ENCODE assay signal across 30 mouse cellular contexts in genomic region chr2:5681302-5681701, GRCm38 (mm10). TPM values are rescaled to one million over a fixed set of nuclear protein-coding genes. Genes with fewer than 3 reads are reported as not detected.
DNase-seq lines count a peak whose midpoint lies in the region; ATAC-seq and TF ChIP-seq lines count a peak whose summit lies in the region.
"Had no signal": no experiment of that assay in that cellular context is flagged by ENCODE, and none has a peak within 500 bp of the region (broad histone marks: within the 10 kb centered on the region; RNA-seq: fewer than 3 reads in every experiment).

No protein-coding gene starts in this region.

- TF ChIP-seq EP300 in lung, postnatal 0 days (IDR thresholded peaks at IDR 0.05): no peak

- WGBS in forebrain, postnatal 0 days: 69% methylated on average over 7 of the region's 7 CpGs
- 89% methylated on average over 7 of the region's 7 CpGs for WGBS in forebrain, embryonic 13.5 days
- WGBS in lung, embryonic 14.5 days: 67% methylated on average over 7 of the region's 7 CpGs
- 62% methylated on average over 7 of the region's 7 CpGs for WGBS in lung, postnatal 0 days

- H3K27ac ChIP-seq in forebrain, postnatal 0 days (ENCODE audit: low read depth, low read length): no peak overlapping the region
- H3K27ac ChIP-seq in forebrain, embryonic 13.5 days: no peak overlapping the region
- no peak overlapping the region for H3K27ac ChIP-seq in lung, embryonic 14.5 days (ENCODE audit: low read depth)
- H3K27ac ChIP-seq in lung, postnatal 0 days (ENCODE audit: low read length): no peak overlapping the region
- H3K27ac ChIP-seq: embryonic facial prominence, embryonic 13.5 days; heart, adult 2 months; hindbrain, embryonic 14.5 days; limb, embryonic 12.5 days; liver, embryonic 15.5 days; lung, embryonic 15.5 days; midbrain, embryonic 12.5 days; neural tube, embryonic 13.5 days had no signal

- no peak for ATAC-seq in forebrain, postnatal 0 days
- ATAC-seq in forebrain, embryonic 13.5 days: no peak
- no peak for ATAC-seq in lung, embryonic 14.5 days (ENCODE audit: insufficient read depth)
- ATAC-seq in lung, postnatal 0 days: no peak
- ATAC-seq: intestine, postnatal 0 days had no signal

- peaks cover 2% of the 10 kb centered on the region; the same call in 1 of the 2 replicates for H3K4me1 ChIP-seq in forebrain, postnatal 0 days (ENCODE audit: insufficient read depth)
- peaks cover 5% of the 10 kb centered on the region for H3K4me1 ChIP-seq in forebrain, embryonic 13.5 days
- no peaks in the 10 kb centered on the region for H3K4me1 ChIP-seq in lung, embryonic 14.5 days (ENCODE audit: insufficient read depth)
- H3K4me1 ChIP-seq in lung, postnatal 0 days (ENCODE audit: insufficient read depth, low read depth, low read length): no peaks in the 10 kb centered on the region
- H3K4me1 ChIP-seq: lung, embryonic 15.5 days; midbrain, embryonic 12.5 days had no signal

- no peak for TF ChIP-seq POLR2A in brain, embryonic 14.5 days (IDR thresholded peaks at IDR 0.05; ENCODE audit: borderline replicate concordance, extremely low read depth, insufficient read depth, insufficient read length, poor library complexity, severe bottlenecking)

- no peak overlapping the region for H3K9ac ChIP-seq in forebrain, postnatal 0 days
- no peak overlapping the region for H3K9ac ChIP-seq in forebrain, embryonic 13.5 days
- no peak overlapping the region for H3K9ac ChIP-seq in lung, embryonic 14.5 days
- no peak overlapping the region for H3K9ac ChIP-seq in lung, postnatal 0 days (replicated peaks; ENCODE audit: low read depth)
- H3K9ac ChIP-seq: embryonic facial prominence, embryonic 13.5 days; heart, embryonic 12.5 days; hindbrain, embryonic 14.5 days; limb, embryonic 12.5 days; liver, embryonic 15.5 days; lung, embryonic 15.5 days; midbrain, embryonic 12.5 days; neural tube, embryonic 13.5 days had no signal

- DNase-seq in forebrain, postnatal 0 days: peak; percentile 46
- peak; percentile 15 for DNase-seq in lung, embryonic 14.5 days
- no peak for DNase-seq in lung, postnatal 0 days (ENCODE audit: low spot score)
- DNase-seq in brain, embryonic 14.5 days (ENCODE audit: low read depth): peak; percentile 12
- DNase-seq in telencephalon, adult 2 months (ENCODE audit: low read depth, low spot score): peak; percentile 67
- no peak for DNase-seq in layer of hippocampus, postnatal 10 days (ENCODE audit: low spot score in 2 of 2)
- DNase-seq: adrenal gland, adult 8-10 months; cerebellum, adult 11 months; cerebellum, adult 9-10 months; cerebellum, postnatal 36 days; embryo, embryonic 11 days; gastrocnemius, postnatal 36 days; heart, adult 2 months; kidney, adult 9 months; kidney, postnatal 14 days; layer of hippocampus, adult 9-11 months; lung, postnatal 36 days; thymus, postnatal 14 days had no signal

- H3K4me3 ChIP-seq in forebrain, postnatal 0 days (ENCODE audit: low read depth, low read length): no peak overlapping the region
- no peak overlapping the region for H3K4me3 ChIP-seq in forebrain, embryonic 13.5 days
- no peak overlapping the region for H3K4me3 ChIP-seq in lung, embryonic 14.5 days (ENCODE audit: low read depth, low read length)
- H3K4me3 ChIP-seq in lung, postnatal 0 days (ENCODE audit: low read depth, low read length): no peak overlapping the region
- H3K4me3 ChIP-seq: embryonic facial prominence, embryonic 13.5 days; erythroblast, embryonic 14.5 days; heart, adult 2 months; heart, embryonic 12.5 days; limb, embryonic 12.5 days; liver, embryonic 15.5 days; lung, embryonic 15.5 days; midbrain, embryonic 12.5 days; neural tube, embryonic 13.5 days had no signal

- no peaks in the 10 kb centered on the region for H3K27me3 ChIP-seq in forebrain, postnatal 0 days (ENCODE audit: insufficient read depth, low read length)
- H3K27me3 ChIP-seq in forebrain, embryonic 13.5 days: no peaks in the 10 kb centered on the region
- H3K27me3 ChIP-seq in lung, embryonic 14.5 days (ENCODE audit: insufficient read depth, low read length): no peaks in the 10 kb centered on the region
- H3K27me3 ChIP-seq in lung, postnatal 0 days (replicated peaks; ENCODE audit: insufficient read depth, low read length): no peaks in the 10 kb centered on the region
- H3K27me3 ChIP-seq: embryonic facial prominence, embryonic 13.5 days; heart, embryonic 12.5 days; limb, embryonic 12.5 days; liver, embryonic 15.5 days; midbrain, embryonic 12.5 days; neural tube, embryonic 13.5 days had no signal

- H3K9me3 ChIP-seq in forebrain, postnatal 0 days (ENCODE audit: low read length): no peaks in the 10 kb centered on the region
- H3K9me3 ChIP-seq in forebrain, embryonic 13.5 days (replicated peaks): peaks cover 6% of the 10 kb centered on the region; the same call in 1 of the 2 replicates
- H3K9me3 ChIP-seq in lung, embryonic 14.5 days (ENCODE audit: low read depth, low read length): no peaks in the 10 kb centered on the region
- no peaks in the 10 kb centered on the region for H3K9me3 ChIP-seq in lung, postnatal 0 days (ENCODE audit: low read length)
- H3K9me3 ChIP-seq: embryonic facial prominence, embryonic 13.5 days; G1E; limb, embryonic 12.5 days; liver, embryonic 15.5 days; lung, embryonic 15.5 days; midbrain, embryonic 12.5 days; neural tube, embryonic 13.5 days had no signal

- no peaks in the 10 kb centered on the region for H3K36me3 ChIP-seq in forebrain, postnatal 0 days (ENCODE audit: insufficient read depth)
- no peaks in the 10 kb centered on the region for H3K36me3 ChIP-seq in forebrain, embryonic 13.5 days (ENCODE audit: poor library complexity, severe bottlenecking)
- H3K36me3 ChIP-seq in lung, embryonic 14.5 days (ENCODE audit: insufficient read depth): no peaks in the 10 kb centered on the region
- no peaks in the 10 kb centered on the region for H3K36me3 ChIP-seq in lung, postnatal 0 days (ENCODE audit: insufficient read depth, low read length)
- H3K36me3 ChIP-seq: embryonic facial prominence, embryonic 13.5 days; G1E; heart, embryonic 12.5 days; limb, embryonic 12.5 days; liver, embryonic 15.5 days; lung, embryonic 15.5 days; midbrain, embryonic 12.5 days; neural tube, embryonic 13.5 days had no signal

- TF ChIP-seq CTCF in forebrain, postnatal 0 days (IDR thresholded peaks at IDR 0.05; ENCODE audit: low read depth): no peak
- no peak for TF ChIP-seq CTCF in lung, embryonic 14.5 days (IDR thresholded peaks at IDR 0.05; ENCODE audit: low read depth)
- TF ChIP-seq CTCF in lung, postnatal 0 days (IDR thresholded peaks at IDR 0.05): no peak
- TF ChIP-seq CTCF in brain, embryonic 14.5 days (IDR thresholded peaks at IDR 0.05; ENCODE audit: borderline replicate concordance, extremely low read depth, insufficient read depth, insufficient read length): no peak

- H3K4me2 ChIP-seq in forebrain, postnatal 0 days (ENCODE audit: low read depth): no peak overlapping the region
- no peak overlapping the region for H3K4me2 ChIP-seq in forebrain, embryonic 13.5 days
- H3K4me2 ChIP-seq in lung, embryonic 14.5 days: no peak overlapping the region
- no peak overlapping the region for H3K4me2 ChIP-seq in lung, postnatal 0 days (replicated peaks; ENCODE audit: low read depth, low read length)
- H3K4me2 ChIP-seq: embryonic facial prominence, embryonic 13.5 days; heart, embryonic 12.5 days; hindbrain, embryonic 14.5 days; limb, embryonic 12.5 days; liver, embryonic 15.5 days; lung, embryonic 15.5 days; midbrain, embryonic 12.5 days; neural tube, embryonic 13.5 days had no signal

RNA-seq across cellular contexts. Expression of gene Camk1d, which starts 33.0 kb away (rescaled TPM):
- total RNA-seq in forebrain, postnatal 0 days (2014; rRNA removed): 22.5 and 29.0 TPM in 2 replicates
- 7.4 and 10.5 TPM in 2 replicates for polyA plus RNA-seq in forebrain, postnatal 0 days (2015; fragmentation: Nextera tagmentation; extraction: Ambion mirVana)
- polyA plus RNA-seq in forebrain, embryonic 13.5 days (2015; fragmentation: Nextera tagmentation; extraction: Ambion mirVana): 2.8 and 3.9 TPM in 2 replicates
- 2.9 and 3.0 TPM in 2 replicates for polyA plus RNA-seq in lung, embryonic 14.5 days (2014; fragmentation: Nextera tagmentation; extraction: Ambion mirVana)
- 2.2 and 2.5 TPM in 2 replicates for polyA plus RNA-seq in lung, postnatal 0 days (2015; fragmentation: Nextera tagmentation; extraction: Ambion mirVana)
- polyA plus RNA-seq in brain, embryonic 14.5 days (2012; rRNA removed): 5.2 and 7.3 TPM in 2 replicates
- total RNA-seq in layer of hippocampus, postnatal 10 days (2021): 100 to 1,000 TPM; 124 to 128 TPM

Comparison
In these comparisons a context has a peak if more than half of its experiments do, and no peak if none do; other contexts are left out.
1. DNase-seq: peak in forebrain, postnatal 0 days (single experiment), lung, embryonic 14.5 days (single experiment), brain, embryonic 14.5 days (single experiment) and telencephalon, adult 2 months (single experiment); none in lung, postnatal 0 days (single experiment) and layer of hippocampus, postnatal 10 days (0 of 2).